Mouse (Mus musculus) frontal cortex, adult (tissue): Measurements from ENCODE around the gene Sart1.
"Not testable (repeated sequence)": the region's sequence is repeated elsewhere in the genome, so short reads cannot be mapped to it uniquely, and the experiment has no call there.

Experiments
- ATAC-seq: cut with Nextera tagmentation; 2 replicates; pipeline ENCODE4 v1.9.2; 2017; ENCODE audit warnings: mild to moderate bottlenecking, moderate library complexity, mixed read lengths; ENCODE audit not compliant: low TSS enrichment

Sart1 gene

GRCm38 (mm10) chr19:5370932-5371331 lies 17.6 kb downstream of the Sart1 start:
- no peak for ATAC-seq

- no peak for ATAC-seq
These were observed 21.0 kb downstream of the Sart1 start for GRCm38 (mm10) chr19:5367455-5367854.

- peak; percentile 13; the same call in 1 of the 2 replicates for ATAC-seq
These were observed 21.5 kb downstream of the Sart1 start, which contains the start of gene Banf1 for GRCm38 (mm10) chr19:5367053-5367359. Banf1 (minus strand) TSS chr19:5367168.

- ATAC-seq = peak; percentile 91
These were observed 22.1 kb downstream of the Sart1 start, which contains the start of gene Eif1ad for GRCm38 (mm10) chr19:5366175-5367052. Eif1ad (plus strand) TSS chr19:5366741.

- no peak for ATAC-seq
These were observed 22.8 kb downstream of the Sart1 start for GRCm38 (mm10) chr19:5365751-5366150.

- ATAC-seq = no peak
These were observed 24.4 kb downstream of the Sart1 start for GRCm38 (mm10) chr19:5364124-5364523.

GRCm38 (mm10) chr19:5362186-5362585 lies 26.3 kb downstream of the Sart1 start:
- ATAC-seq = no peak

- ATAC-seq = no peak
These were observed 32.4 kb downstream of the Sart1 start for GRCm38 (mm10) chr19:5356080-5356479.

GRCm38 (mm10) chr19:5353609-5354008 lies 34.9 kb downstream of the Sart1 start:
- no peak for ATAC-seq

- not testable (repeated sequence) for ATAC-seq
These were observed 39.0 kb downstream of the Sart1 start, which contains the start of gene Cst6 for GRCm38 (mm10) chr19:5349502-5349873. Cst6 (minus strand) TSS chr19:5349574.

- peak; percentile 73; the same call in 1 of the 2 replicates for ATAC-seq
These were observed 39.7 kb downstream of the Sart1 start for GRCm38 (mm10) chr19:5348526-5349501.

GRCm38 (mm10) chr19:5348064-5348463 lies 40.4 kb downstream of the Sart1 start:
- ATAC-seq = no peak

GRCm38 (mm10) chr19:5345297-5346131 lies 43.0 kb downstream of the Sart1 start:
- no peak for ATAC-seq

GRCm38 (mm10) chr19:5341360-5341759 lies 47.1 kb downstream of the Sart1 start:
- no peak for ATAC-seq

GRCm38 (mm10) chr19:5337975-5338374 lies 50.5 kb downstream of the Sart1 start:
- ATAC-seq = peak; percentile 70; the same call in 1 of the 2 replicates

- no peak for ATAC-seq
These were observed 53.1 kb downstream of the Sart1 start, which contains the start of gene Catsper1 for GRCm38 (mm10) chr19:5335441-5335840. Catsper1 (plus strand) TSS chr19:5335741.

GRCm38 (mm10) chr19:5334741-5335140 lies 53.8 kb downstream of the Sart1 start:
- no peak for ATAC-seq

- no peak for ATAC-seq
These were observed 60.5 kb downstream of the Sart1 start for GRCm38 (mm10) chr19:5327970-5328369.
